Mouse (Mus musculus): Measurements from ENCODE around the gene Gm20388.

Gm20388 gene

GRCm38 (mm10) chr8:122712411-122713156, 2801.9 kb downstream of the Gm20388 start:
- DNase-seq, result no peak

GRCm38 (mm10) chr8:122713157-122713518, 2802.5 kb downstream of the Gm20388 start:
- DNase-seq, result no peak

DNA sequence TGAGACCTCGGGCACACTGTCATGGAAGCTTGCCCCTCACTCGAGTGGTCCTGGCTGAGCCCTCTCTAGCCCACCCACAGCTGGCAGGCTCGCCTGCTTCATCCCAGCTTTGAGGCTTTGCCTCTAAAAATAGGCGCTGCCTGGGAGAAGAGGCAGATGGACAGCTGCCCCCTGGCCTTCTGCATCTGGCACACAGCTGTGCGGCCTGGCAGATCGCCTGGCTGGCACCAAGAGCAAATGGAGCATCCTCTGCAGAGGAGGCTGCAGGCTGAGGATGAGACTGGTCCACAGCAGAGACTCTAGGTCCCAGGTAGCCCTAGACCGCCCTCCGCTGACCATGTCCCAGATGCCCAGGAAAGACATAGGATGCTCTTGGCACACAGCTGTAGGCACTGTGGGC, 2805.9 kb downstream of the Gm20388 start:
- peak; percentile 40 for DNase-seq

DNA sequence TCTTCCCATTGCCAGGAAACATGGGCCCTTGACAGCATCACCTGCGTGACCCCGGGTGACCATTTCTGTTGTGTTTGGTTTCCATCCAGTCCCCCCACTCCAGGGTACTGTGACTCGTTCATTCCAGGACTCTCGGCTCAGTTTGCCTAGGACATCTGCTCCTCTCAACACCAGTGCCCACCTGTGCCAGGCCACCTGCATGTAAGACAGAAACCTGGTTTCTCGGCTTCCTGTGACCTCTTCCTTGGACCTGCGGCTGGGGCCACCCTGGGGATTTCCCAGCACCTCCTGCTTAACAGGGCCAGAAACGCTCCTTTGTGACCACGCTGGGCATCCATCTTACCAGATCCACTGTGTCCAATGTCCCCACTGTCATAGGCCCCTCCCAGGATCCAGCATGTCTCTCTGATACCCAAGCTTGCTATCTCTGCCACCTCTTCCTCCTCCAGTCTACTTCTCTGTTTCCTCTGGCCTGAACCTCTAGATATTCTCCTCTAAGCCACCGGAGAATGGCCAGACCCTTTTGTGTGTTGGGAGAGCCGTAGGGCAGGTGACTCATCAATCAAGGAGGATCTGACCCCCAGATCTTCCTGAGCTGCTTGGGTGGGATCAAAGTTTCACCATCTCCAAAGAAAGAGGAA, 2807.3 kb downstream of the Gm20388 start:
- no peak for DNase-seq

DNA sequence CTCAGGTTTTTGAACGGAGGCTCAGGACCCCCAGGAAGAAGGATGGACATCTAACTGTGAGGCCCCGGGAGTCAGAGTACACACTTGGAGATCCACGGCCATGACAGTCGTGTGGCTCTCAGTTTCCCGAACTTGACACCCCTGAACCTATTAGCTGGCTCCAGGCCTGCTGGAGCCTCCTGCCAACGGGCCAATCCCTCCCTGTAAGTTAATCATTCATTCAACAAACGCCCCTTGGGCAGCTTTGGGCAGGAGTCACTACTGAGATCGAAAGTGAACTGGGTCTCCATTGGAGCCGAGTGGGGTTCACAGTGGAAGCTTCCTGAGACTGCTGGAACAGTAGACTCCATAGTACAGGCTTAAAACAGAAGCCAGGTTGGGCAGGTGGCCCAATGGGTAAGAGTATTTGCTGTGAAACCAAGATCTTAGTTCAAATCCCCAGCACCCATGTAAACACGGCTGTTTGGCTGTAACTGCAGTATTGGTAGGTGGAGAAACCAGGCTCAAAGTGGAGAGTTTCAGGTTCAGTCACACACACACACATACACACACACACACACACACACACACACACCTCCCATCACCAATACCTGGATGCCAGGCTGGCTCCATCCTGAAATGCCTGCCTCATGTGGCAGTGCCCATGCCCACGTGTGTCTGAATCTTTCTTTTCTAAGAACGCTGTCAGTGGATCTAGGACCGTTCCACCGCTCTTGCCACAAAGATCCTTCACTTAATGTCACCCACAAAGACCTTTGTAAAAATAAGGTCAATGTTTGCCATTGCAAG, 2808.3 kb downstream of the Gm20388 start:
- no peak for DNase-seq

DNA sequence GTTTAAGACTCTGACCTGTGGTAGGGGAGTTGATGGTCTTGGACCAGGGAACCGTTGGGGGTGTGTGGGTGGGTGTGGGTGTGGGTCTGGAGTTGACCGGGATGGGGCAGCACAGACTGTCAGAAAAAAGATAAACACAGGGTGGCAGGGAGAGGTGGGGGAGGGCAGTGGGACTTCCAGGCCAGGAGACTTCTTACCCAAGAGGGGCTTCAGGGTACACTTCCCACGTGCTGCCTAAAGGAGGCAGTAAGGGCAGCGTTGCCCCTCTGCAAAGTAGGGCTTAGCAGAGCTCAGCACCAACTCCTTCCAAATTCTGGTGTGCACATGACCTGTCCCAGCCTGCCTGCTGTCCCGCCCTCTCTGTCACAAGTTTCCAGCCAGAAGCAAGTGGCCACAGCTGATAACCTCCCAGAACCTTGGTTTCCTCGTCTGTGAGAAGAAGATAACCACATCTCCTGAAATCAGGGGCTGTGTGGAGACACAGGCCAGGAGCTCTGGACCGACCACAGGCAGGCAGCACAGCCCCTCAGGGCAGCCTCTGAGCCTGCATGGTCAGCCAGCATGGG, 2808.9 kb downstream of the Gm20388 start:
- DNase-seq, result no peak

DNA sequence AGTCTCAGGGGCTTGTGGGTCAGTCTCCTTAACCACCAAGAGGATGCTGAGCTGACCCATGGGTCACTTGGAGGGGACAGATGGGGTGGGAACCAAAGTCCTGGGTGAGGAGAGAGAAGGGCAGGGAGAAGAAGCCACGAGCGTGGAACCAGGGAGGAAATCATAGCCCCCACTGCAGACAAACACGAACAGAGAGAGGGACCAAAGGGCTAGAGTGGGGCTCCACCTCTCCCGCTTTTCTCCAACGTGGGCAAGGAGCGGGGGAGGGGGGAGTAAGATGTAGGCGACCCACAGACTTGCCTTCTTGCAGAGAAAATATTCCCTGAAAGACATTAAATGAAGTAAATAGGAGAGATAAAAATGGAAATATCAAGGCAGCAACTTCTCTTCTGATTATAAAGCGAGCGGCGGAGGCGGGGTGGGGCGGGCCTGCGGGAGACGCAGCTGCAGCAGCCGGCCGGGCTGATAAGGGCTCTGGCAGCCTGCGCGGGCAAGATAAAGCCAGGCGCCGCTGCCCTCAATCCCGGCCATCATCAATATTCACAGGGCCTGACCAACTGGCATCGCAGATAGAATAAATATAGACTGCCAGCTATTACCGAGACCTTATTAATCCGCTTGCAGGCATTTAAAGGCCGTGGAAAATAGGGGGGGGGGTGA, 2809.6 kb downstream of the Gm20388 start:
- peak; percentile 77 for DNase-seq

DNA sequence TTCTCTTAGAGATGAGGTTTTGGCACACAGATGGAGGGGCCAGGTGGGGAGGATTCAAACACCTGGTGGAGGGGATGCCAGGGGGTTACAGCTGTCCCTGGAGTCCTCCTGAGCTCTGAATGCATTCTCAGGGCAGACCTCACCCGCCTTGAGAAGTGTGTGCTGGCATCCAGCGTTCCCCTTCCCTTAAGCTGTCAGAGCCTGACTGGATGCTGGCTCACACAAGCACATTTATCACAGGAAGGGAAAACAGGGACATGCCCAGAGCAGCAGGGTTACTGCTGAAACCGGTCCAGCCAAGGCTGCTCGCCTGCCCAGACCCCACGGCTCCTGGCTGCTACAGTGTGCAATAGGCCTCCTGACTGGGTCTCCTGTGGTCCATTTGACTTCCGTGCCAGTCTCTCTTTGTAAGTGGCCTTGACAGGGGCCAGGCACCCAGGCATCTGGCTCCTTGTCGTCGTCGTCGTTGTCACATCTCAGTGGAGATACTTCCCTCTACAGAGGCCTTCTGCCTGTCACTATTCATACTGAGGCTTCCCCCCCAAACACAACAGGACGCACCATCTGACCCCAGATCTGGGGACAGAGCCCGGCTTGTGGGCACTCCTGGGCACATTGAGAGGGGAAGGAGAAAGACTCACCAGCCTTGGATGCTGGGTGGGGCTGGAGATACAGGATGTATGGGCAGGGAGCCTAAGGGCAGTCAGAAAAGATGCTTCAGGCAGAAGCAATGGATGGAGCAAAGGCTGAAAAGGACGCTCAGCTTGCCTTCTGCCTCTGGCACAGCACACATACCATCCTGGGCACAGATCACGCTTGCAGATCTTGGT, 2810.4 kb downstream of the Gm20388 start:
- DNase-seq, result no peak

- no peak for DNase-seq
Measured at GRCm38 (mm10) chr8:122725187-122725586, 2814.5 kb downstream of the Gm20388 start.

GRCm38 (mm10) chr8:122726789-122727188, 2816.1 kb downstream of the Gm20388 start:
- no peak for DNase-seq

- no peak for DNase-seq
Measured at GRCm38 (mm10) chr8:122727412-122727811, 2816.8 kb downstream of the Gm20388 start.

DNA sequence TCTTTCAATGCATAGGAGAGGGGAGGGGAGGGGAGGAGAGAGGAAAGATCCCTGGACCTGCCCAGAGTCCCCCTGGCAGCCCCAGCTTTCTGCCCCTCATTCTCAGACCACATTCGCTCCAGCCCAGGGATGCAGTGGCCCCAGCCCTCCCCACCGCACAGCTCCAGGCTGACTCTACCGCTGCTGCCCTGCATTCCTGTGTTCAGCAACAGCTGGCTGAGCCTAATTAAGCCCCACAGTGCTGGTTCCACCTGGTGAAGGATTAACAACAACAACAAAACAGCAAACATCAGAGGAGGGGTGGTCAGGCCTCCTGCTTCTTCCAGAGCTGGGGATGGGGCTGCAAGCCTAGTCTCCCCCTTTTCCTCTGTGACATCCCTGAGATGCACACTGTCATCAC, 2818.0 kb downstream of the Gm20388 start:
- DNase-seq, result no peak

DNA sequence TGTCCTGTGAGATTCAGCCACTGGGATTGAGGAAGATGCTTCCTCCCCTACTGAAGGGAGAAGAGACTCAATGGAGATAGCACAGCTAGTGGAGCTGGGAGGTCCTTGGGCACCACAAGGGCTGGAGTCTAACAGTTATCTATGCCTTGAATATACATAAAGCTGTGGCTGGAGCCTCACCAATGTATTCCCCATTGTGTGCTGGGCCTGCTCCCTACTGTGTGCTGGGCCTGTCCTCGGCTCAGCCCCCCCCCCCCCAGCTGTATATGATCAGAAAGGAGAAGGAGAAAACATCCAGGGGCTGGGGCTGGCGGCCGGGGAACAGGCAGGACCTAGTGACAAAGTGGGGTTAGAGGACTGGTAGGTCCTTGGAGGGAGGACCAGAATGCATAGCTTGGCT, 2824.5 kb downstream of the Gm20388 start:
- no peak for DNase-seq

DNA sequence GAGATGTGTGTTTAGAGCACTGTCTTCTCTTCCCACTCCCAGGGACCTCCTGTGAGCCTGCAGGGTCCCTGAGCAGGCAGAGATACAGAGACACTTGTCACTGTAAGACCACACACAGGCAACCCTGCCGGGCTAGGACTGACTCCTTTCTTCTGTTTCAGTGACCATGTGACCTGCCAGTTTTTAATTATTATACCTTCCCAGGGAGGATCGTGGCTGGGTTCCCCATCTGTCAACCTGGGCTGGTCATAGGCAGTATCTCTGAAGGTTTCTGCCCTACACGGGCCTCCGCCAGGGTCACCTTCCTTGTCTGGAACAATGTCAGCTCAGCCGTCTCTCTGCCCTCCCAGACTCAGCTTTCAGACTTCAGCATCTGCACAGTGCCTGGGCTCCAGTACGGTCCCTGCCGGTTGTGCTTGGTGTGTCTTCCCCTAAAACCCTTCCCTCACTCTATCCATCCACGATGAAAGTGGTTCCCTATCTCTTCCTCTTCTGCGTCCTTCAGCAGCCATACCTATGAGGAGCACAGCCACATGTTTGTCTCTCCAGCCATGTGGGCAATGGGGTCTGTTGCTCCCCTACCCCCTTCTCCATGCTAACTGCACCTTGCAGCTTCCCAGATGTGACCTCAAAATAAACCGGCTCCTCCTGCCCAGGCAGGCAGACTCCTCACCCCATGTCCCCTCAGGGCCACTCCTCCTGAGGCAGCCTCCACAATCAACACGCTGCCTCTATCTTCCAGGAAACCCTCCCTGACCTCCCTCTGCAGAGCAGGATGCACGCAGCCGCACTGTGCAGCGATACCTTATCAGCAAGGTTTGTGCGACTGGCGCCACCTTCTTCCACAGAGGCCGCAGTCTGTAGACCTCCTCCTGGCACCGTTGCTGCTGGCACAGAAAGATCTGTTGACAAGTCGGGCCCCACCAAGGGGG, 2825.2 kb downstream of the Gm20388 start:
- DNase-seq, result peak; percentile 10

DNA sequence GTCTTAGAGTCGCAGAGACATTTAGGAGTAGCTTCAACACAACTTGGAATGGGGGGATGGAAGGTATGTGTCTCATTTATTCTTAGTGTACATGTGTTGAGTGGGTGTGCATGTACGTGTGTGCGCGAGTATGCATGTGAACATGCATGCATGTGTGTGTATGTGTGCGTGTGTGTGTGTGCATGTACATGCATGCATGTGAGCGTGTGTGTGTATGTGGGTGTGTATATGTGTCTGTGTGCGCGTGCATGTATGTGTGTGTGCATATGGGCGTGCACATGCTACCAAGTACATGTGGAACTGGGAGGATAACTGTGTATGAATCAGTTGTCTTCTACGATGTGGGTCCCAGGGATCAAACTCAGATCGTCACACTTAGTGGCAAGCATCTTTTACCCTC, 2826.0 kb downstream of the Gm20388 start:
- DNase-seq, result no peak

- DNase-seq, result no peak
Measured at GRCm38 (mm10) chr8:122737071-122737470, 2826.4 kb downstream of the Gm20388 start.

DNA sequence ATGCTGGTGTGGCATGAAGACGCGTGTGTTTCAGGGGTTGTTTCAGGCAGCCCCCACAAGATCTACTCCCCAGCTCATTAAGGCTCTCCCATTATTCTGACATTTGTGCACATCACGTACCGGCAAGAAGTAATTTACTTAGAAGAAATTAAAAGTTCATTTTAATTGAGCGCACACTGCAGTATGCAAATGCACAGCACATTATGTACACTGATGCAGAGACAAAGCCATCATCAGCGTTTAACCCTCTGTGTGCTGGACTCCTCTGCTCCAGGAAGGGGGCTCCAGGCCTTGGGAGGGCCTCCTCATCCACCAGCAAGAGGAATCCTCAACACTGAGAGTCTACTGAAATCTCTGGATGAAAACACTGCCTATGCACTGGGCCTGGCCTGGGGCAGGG, 2827.2 kb downstream of the Gm20388 start:
- DNase-seq, result no peak

- peak; percentile 37 for DNase-seq
Measured at GRCm38 (mm10) chr8:122739102-122739725, 2828.6 kb downstream of the Gm20388 start.

- no peak for DNase-seq
Measured at GRCm38 (mm10) chr8:122742471-122742870, 2831.8 kb downstream of the Gm20388 start.

DNA sequence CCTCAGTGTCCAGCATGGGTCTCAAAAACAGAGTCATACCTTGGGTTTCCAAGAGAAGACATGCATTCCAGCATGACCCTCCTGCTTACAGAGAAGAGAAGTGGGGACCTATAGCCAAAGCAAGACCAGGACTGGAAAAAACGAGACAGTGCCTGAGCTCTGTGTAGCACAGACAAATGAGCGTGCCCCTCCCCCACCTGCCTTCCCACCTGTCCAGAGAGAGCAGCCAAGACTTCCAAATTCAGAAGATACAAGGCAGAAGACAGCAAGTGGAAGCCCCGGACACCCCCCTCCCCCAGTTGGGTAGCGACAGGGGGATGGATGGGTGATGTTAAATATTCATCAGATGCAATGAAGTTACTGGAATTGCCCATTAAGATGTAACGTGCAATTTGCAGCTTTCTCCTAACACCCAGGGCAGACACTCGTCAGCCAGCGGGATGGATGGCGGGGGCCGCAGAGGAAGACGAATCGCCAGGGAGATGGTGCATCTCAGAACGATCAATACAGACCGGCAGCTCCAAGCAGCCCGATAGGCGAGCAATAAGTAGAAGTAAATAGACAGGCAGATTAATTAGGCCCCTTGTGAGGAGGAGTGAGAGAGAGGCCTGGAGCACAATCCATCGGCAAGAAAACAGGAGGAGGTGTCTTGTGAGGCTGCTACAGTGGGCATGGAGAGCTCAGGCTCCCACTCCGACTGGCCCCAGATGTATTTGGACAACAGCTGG, 2834.5 kb downstream of the Gm20388 start:
- DNase-seq, result no peak
